Mouse (Mus musculus): ENCODE data around the gene Mfsd4b5. TPM values are rescaled to one million over a fixed set of nuclear protein-coding genes. Genes with fewer than 3 reads are reported as not detected.

The Mfsd4b5 gene
- not detected for polyA plus RNA-seq (2017; shearing (Covaris generic))

GRCm38 (mm10) chr10:39986466-39986865 is at the start of gene Mfsd4b5:
Gene Mfsd4b5, minus strand, starts transcription at chr10:39986646.

GRCm38 (mm10) chr10:40024554-40025428 is 38.3 kb upstream of the Mfsd4b5 start, which contains the start of gene Mfsd4b1:
Gene Mfsd4b1, minus strand, starts transcription at chr10:40025268.

GRCm38 (mm10) chr10:39959761-39960440 is 26.5 kb downstream of the Mfsd4b5 start, which contains the start of gene Mfsd4b3:
Gene Mfsd4b3, minus strand, starts transcription at chr10:39960153.

GRCm38 (mm10) chr10:39926616-39927139 is 59.8 kb downstream of the Mfsd4b5 start, which contains the start of gene Mfsd4b2:
Gene Mfsd4b2, minus strand, starts transcription at chr10:39926923.

Other genes with a start within 250 kb of the Mfsd4b5 start
- 4.5 TPM for gene Mfsd4b4, start 87.4 kb downstream of the Mfsd4b5 start, polyA plus RNA-seq (2017; shearing (Covaris generic))
- not detected for gene Mfsd4b2, start 59.7 kb downstream of the Mfsd4b5 start, polyA plus RNA-seq (2017; shearing (Covaris generic))
- not detected for gene Mfsd4b3, start 26.5 kb downstream of the Mfsd4b5 start, polyA plus RNA-seq (2017; shearing (Covaris generic))
- gene Mfsd4b1, start 38.6 kb upstream of the Mfsd4b5 start, polyA plus RNA-seq (2017; shearing (Covaris generic)): not detected
- 0.88 TPM for gene Slc16a10, start 155.6 kb upstream of the Mfsd4b5 start, polyA plus RNA-seq (2017; shearing (Covaris generic))